Mouse (Mus musculus) cerebral cortex, adult 2 months (tissue): ENCODE data around the gene Tet2.

Experiments
- WGBS: fragments of 180-500 bp; shearing (Covaris S2); methylation state at CpG from one replicate; pipeline ENCODE4 v1.1.7; 2018; 5-methylcytosine and 5-hydroxymethylcytosine counted together

Tet2 gene

DNA sequence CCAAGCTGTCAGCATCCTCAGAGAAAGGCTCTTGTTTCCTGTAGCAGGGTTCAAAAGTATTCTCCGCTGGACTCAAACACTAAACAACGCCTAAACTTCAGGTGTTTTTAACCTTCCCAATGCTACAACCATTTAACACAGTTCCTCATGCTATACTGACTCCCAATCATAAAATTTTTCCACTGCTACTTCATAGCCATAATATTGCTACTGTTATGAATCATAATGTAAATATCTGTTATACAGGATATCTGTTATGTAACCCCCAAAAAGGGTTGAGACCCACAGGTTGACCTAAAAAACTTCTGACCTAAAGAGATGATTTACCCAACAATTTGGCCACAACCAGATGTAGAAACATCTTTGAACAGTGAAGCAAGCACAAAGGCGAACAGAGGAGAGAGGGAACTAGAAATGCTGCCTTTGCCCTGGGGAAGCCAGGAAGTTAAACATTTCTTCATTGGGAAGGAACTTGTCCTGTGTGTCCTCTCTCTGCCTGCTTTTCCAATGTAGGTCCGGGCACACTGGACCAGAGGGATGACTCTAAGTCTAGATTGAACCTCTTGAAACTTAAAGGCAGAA, 108.6 kb downstream of the Tet2 start:
- 86% methylated on average over 4 of the region's 4 CpGs for WGBS

DNA sequence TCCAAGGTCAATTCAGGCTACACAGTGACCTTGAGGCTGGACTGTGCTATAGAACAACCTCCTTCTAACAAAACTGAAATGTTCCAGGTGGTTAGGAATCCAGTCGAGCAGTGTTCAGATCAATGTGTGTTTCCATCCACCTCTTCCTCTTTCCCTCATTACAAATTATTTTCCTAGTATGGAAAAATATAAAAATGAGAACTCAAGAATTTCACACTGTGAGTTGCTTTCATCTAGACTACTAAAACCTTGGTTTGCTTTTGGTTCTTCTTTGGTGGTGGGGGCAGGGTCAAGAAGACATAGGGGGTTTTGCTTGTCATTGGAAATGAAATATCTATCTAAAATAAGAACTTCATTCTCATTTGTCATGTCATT, 109.2 kb downstream of the Tet2 start:
- WGBS: 85% methylated on average over 1 of the region's 1 CpGs

DNA sequence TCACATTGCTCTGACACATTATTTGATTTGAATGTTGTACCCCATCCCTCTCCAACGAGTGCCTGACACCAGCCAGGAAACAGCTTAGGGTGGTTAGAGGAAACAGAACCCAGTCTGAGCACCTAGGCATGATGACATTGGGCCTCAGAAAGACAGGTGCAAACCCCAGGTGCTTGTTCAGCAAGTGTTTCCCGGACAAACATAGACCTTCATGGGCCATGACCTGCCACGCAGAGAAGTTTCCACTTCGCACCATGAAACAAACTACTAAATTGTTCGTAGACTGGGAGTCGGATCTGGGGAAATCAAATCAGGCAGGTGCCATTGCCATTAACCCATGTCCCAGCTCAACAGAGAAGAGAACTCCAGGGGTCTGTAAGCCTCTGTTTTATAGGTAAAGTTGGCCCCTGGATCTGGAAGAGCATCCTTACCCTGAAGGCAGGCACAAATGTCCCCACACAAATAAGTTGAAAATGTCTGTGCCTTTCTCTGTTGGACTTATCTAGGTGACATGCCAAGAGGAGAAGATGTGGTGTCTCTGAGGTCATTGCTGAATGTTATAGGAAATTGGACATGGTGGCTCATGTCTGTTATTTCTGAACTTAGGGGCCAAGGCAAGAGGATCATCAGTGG, 109.7 kb downstream of the Tet2 start:
- 93% methylated on average over 6 of the region's 6 CpGs for WGBS

DNA sequence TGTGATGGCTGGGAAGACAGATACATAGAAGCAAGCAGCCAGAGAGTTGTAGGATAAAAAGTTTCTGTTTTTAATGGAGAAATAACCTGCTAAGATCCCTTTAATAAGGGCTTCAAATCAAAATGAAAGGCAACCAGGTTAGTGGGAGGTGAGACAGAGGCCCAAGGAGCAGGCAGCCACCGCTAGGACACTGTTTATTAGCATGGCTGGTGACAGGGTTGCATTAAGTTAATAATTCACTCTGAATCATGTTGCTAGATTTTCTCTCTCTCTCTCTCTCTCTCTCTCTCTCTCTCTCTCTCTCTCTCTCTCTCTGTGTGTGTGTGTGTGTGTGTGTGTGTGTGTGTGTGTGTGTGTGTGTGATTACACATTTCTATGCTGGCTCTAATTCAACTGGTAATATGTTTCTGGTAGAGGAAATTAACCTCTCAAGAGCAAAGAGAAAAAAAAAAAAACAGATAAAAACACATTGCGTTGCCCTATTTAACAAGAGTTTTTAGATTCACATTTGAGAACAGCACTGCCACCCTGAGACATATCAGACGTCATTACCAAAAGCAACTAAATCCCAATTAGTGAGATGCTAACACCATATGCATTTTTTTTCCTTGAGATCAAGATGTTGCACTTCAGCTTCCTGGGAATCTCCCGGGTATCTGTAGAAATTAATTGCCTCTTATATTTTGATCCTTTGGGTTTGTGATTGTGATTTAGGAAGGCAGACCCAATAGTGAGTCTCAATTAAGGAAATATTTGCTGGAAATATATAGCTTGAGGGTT, 115.4 kb downstream of the Tet2 start:
- 71% methylated on average over 4 of the region's 4 CpGs for WGBS

DNA sequence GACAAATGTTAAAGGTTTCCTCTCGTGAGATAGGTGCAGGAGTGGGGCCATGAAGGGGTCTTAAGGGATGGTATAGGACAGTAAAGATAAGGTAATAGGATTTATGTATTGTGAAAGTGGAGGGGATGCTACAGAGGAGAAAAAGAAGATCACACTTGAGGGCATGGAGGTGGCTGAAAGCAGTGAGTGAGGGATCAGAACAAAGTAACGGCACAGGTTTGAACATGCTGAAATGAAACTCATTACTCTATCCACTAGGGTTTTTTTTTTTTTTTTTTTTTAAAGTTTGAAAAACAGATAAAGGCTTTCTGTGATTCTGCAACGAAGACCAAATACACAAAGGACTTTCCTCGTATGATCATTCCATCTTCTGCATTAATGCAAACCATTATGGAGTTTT, 116.9 kb downstream of the Tet2 start:
- 83% methylated on average over 4 of the region's 4 CpGs for WGBS

DNA sequence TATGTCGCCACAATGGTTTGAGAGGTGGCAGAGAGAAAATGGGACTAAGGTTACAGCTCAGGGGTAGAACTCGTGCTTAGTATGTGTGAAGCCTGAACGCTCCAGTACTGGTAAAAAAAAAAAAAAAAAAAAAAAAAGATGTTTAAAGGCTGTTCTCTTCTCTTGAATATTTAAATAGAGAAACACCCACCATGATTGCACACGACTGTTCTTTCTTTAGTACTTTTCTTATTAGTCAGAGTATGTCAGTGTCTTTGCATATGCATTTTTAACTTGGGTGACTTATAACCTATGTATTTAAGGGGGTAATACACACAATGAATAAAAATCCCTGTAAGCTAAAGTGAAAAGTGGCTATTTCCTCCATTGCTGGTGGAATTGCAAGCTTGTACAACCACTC, 130.2 kb downstream of the Tet2 start:
- 64% methylated on average over 4 of the region's 4 CpGs for WGBS
